Mouse (Mus musculus) cerebellum, postnatal 36 days (tissue): ENCODE results near the gene Gm38392.

Source experiments
- DNase-seq, 2 experiments: peaks; one replicate each; pipeline ENCODE4 v3.0.0; 2021 to 2022; ENCODE audit warnings: mixed read lengths in 2 of 2

The Gm38392 gene

GRCm38 (mm10) chr3:88235216-88235615, 51.8 kb downstream of the Gm38392 start:
- peak; percentile 47 to 65 for DNase-seq

- DNase-seq, result no peak
Measured at GRCm38 (mm10) chr3:88234041-88234440, 53.0 kb downstream of the Gm38392 start.

GRCm38 (mm10) chr3:88232851-88233649, 54.0 kb downstream of the Gm38392 start:
- peak in 1 of 2 experiments; percentile 31 for DNase-seq

- DNase-seq, result peak in 1 of 2 experiments; percentile 42
Measured at GRCm38 (mm10) chr3:88232301-88232702, 54.7 kb downstream of the Gm38392 start.

- DNase-seq, result peak in 1 of 2 experiments; percentile 16
Measured at GRCm38 (mm10) chr3:88231061-88231641, 55.9 kb downstream of the Gm38392 start.

- DNase-seq, result no peak
Measured at GRCm38 (mm10) chr3:88230262-88231047, 56.6 kb downstream of the Gm38392 start.

- no peak for DNase-seq
Measured at GRCm38 (mm10) chr3:88229526-88229925, 57.5 kb downstream of the Gm38392 start.

GRCm38 (mm10) chr3:88228906-88229305, 58.1 kb downstream of the Gm38392 start:
- DNase-seq, result peak; percentile 62 to 66

- DNase-seq, result peak in 1 of 2 experiments; percentile 9
Measured at GRCm38 (mm10) chr3:88227976-88228375, 59.0 kb downstream of the Gm38392 start.

- no peak for DNase-seq
Measured at GRCm38 (mm10) chr3:88227260-88227659, 59.8 kb downstream of the Gm38392 start.

GRCm38 (mm10) chr3:88226101-88226845, 60.7 kb downstream of the Gm38392 start:
- DNase-seq, result peak; percentile 87 to 91

GRCm38 (mm10) chr3:88224929-88225328, 62.1 kb downstream of the Gm38392 start:
- DNase-seq, result no peak

GRCm38 (mm10) chr3:88222446-88222845, 64.6 kb downstream of the Gm38392 start:
- no peak for DNase-seq

GRCm38 (mm10) chr3:88221519-88222390, 65.3 kb downstream of the Gm38392 start:
- DNase-seq, result peak in 1 of 2 experiments; percentile 54

GRCm38 (mm10) chr3:88220842-88221241, 66.2 kb downstream of the Gm38392 start:
- no peak for DNase-seq

- DNase-seq, result no peak
Measured at GRCm38 (mm10) chr3:88219940-88220339, 67.1 kb downstream of the Gm38392 start.

- no peak for DNase-seq
Measured at GRCm38 (mm10) chr3:88217679-88218078, 69.3 kb downstream of the Gm38392 start.

- DNase-seq, result peak; percentile 78 to 80
Measured at GRCm38 (mm10) chr3:88216534-88217326, 70.3 kb downstream of the Gm38392 start.

- no peak for DNase-seq
Measured at GRCm38 (mm10) chr3:88216116-88216515, 70.9 kb downstream of the Gm38392 start.

- DNase-seq, result peak; percentile 68
Measured at GRCm38 (mm10) chr3:88215553-88216004, 71.4 kb downstream of the Gm38392 start.
